Mouse (Mus musculus): ENCODE measurements around the gene Sppl3.

Sppl3 gene

DNA sequence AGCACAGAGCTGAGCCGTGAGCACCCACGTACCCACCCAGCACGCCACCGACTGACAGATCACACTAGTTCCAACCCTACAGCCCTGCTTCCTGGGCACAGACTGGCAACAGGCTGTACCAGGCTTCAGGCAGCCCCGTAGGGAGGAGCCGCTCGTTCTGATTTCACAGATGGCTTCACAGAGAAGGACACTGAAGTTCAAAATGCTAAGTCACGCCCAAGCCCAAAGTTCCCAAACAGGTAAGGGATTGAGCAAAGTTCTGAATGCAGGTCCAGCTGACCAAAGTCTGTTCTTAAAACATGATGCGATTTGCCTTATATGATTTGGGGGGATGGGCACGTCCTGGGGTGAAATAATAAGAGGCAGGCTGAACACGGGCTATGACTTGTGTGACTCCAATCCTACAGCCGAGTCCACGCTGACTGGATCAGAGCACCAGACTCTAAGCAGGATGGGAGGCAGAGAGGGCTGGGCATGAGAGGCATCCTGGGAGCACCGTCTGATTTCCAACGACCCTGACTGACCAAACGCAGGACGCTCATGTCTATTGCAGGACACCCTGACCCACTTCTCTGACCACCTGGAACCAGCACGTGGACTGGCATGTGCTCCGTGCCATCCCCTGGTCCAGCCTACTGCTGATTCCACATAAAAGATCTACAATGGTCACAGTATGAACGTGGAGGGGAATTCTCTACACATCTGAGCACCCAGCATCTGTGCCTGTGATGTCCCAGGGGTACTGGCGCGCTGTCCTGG, 116.7 kb downstream of the Sppl3 start:
- peak in 1 of 2 experiments; percentile 47 for DNase-seq

DNA sequence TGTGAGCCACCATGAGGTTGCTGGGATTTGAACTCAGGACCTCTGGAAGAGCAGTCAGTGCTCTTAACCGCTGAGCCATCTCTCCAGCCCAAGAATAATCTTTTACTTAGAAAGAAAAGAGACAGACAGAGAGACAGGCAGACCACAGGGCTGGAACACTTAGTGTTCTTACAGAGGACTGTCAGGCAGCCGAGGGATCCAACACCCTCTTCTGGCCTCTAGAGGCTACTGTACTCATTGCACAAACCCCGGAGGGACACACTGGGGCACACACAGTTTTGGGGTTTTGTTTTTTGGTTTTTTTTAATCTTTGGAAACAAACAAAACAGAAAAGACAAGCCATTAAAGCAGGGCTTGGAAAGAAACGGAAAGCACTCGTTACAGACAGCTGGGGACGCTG, 118.4 kb downstream of the Sppl3 start:
- DNase-seq, result no peak

DNA sequence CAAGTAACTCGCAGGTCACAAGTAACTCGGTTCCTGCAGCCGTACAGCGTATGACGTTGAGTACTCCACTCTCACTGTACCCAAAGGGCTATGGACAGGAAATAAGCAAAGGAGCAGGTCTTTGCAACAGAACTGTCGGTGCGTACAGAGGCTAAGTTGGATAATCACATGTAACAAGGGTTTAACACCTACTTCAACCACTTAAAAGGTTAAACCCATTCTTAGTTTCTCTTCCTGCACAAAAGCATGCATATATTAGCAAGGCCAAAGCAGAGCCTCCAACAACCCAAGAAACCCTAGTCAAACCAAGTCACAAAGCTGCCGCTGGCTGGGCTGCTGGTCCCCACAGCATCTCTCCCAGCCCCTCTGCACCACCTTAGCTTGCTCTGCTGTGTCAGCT, 121.5 kb downstream of the Sppl3 start:
- no peak for DNase-seq

DNA sequence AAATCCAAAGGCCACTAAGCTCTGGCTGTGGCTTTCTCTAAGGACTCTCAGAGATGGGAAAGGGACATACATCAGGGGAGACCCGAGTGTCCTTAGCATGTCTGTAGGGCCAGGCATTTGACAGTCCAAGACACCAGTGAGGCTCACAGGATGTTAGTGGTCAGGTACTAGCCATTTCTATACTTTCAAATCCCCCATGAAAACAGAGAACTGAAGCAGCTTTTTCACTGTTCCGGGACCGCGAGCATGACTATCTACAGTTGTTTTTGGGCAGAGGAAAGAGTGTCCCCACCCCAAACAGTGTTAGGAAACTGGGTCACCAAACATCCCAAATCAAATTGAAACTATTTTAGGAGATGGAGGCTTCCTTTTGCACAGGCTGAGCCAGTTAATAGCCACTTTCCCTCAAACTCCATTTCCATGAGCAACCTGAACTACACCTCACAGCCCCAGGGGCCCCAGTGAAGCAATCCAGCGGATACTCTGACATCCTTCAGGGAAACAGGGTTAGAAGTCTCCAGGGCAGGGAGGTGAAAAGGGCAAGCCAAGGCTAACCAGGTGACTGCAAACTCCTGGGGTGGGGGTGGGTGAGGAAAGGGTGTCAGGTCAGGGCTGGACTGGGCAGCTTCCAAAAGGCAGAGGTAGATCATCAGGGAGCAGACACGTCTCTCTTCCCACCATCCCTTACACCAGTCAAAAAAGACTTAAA, 122.6 kb downstream of the Sppl3 start:
- no peak for DNase-seq

DNA sequence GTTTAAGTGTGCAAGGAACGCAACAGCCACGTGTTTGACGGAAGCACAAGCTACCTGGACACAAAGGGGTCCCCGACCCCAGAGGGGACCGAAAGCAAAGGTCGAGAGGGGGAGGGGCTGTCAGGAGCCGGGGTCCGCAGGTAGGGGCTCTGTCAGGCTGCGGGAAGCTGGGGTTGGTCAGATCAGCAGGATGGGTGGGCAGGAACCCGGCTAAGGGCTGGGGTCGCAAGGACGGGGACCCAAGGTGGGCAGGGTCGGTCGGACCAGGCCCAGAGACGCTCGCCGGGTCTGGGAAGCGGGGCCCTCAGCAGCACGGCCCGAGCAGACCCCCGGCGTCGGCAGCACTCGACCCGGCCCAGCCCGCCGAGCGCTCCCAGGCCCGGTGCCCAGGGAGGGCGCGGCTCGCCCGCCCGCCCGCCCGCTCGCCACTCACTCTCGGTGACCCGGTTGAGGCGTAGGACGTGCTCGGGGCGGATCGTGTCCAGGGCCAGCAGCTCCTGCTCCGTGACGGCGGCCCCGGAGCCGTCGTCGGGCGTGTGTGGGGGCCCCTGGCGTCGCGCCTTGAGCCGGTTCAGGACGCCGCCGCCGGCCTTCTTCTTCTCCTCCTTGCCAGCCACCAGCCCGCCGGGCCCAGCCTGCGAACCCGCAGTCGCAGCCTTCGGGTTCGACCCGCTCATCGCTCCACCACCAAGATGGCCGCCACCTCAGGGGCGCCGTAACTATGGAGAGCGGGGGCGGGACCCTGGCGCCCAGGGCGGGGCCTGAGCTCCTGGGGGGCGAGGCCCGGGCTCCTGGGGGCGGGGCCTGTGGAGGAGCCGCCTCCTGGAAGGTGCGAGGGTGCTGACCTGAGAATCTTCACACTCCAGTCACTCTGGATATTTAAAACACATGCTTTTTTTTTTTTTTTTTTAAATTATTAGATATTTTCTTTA, 123.6 kb downstream of the Sppl3 start, which contains the start of gene Unc119b:
TSS of gene Unc119b (minus strand) at position 742 of the 932 bp plus-strand sequence.
- DNase-seq, result peak; percentile 91 to 94

DNA sequence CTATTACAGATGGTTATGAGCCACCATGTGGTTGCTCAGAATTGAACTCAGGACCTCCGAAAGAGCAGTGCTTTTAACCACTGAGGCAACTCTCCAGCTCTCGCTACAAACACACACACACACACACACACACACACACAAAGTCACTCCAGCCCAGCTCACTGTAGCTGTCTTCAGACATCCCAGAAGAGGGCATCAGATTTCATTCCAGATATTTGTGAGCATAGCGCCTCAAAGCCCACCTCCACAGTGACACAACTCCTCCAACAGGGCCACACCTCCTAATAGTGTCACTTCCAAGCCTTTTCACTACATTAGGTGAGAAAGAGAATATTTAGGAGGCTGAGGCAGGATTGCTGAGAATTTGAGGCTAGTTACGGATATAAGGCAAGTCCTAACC, 128.2 kb downstream of the Sppl3 start:
- no peak for DNase-seq

DNA sequence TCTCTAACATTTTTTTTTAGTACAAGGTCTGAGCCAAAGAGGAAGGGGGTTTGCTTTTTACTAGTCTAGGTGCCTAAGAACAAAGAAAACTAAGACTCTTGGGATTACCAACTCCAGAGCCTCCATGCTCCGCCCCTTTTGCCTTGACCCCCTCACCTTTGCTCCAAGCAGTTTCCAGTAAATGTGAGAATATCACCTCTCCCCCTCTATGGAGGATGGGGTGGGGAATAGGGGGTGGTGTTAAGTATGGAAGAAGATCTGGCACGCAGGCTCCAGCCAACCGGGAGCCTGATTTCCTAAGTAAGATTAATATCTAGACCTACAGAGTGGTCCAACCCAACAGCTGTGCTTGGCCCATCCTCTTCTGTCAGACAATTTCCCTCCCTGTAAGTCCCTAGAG, 129.8 kb downstream of the Sppl3 start:
- no peak for DNase-seq

DNA sequence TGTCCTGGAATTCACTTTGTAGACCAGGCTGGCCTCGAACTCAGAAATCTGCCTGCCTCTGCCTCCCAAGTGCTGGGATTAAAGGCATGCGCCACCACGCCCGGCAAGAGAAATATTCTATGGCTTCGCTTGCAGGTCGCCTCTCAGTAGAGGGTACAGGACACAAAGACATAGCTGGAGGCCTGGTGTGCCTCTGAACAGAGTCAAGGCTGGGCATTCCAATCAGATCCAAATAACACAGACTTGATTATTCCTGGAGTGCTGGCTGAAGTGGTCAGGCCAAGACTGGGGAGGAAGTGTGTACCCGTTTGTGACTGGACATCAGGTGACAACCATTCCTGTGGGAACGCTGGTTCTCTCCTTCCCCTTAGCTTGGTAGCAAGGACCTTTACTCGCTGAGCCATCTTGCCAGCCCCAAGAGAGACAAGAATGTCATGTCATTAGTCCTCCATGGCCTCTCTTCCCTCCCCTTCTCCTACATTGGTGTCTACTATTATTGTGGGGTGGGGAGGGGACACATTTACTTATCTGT, 131.3 kb downstream of the Sppl3 start:
- no peak for DNase-seq

DNA sequence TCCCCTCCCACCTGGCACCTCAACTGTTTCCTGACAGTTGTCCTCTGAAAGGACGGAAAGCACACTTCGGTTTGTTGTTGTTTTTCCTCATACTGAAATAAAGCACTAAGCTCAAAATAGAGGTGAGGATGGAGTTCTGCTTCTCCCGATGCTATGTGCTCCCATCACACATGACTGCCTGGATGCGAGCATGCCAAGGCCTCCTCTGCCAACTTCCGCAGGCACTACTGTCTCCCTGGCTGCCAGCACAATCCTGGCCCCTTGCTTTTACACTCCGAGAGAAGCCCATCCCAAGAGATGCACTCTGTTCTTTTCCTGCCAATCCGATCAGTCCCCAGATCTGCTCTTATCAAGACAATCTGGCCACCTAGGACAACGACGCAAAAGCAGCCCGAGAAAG, 132.6 kb downstream of the Sppl3 start:
- no peak for DNase-seq

DNA sequence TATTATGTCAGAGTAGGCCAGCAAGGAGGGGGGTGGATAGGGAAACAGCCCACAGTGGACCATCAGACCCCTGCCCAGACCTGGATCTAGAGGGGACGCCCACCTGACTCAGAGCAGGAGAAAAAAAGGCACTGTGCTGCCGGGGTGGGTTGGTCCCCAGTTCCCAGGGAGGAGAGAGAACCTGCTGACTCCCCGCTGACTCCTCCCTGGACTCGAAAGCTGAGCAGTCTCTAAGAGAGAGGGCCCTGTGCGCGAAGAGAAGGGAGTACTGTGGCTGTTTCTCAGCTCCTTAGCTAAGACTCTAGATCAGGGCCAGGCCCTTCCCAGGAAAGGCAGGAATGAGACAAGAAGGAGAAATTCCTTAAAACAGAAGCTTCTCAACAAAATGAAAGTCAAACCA, 133.5 kb downstream of the Sppl3 start:
- DNase-seq, result no peak

DNA sequence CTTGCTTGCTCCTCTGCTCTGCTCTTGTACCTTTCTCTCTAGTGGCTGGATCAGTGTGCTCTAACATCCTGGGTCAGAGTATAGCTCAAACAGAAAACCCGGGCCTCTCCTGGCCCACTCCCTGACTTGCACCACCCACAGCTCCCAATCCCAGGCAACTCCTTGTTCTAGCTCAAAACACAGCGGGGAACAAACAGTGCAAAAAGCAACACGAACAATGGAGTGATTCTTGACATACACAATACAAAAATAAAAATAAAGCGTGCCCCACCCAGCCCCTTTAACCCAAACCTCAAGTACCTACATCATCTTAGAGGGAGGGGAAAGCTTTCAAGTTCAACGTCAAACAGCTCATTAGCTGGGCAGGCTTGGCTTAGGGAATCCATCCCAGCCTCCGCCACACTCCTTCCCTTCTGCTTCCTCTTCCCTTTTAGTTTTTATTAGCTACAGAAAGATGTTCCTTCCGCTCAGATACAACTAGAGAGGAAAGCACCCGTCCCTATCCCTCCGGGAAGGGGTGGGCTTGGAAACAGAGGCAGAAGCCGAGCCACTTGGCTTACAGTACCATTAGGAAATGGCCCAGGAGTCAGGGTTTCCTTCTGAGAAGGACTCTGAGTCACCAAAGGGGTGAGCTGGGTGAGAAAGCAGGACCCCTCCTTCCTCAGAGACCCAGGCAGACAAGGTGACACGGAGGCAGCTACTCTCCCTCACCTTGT, 134.5 kb downstream of the Sppl3 start:
- DNase-seq, result no peak

DNA sequence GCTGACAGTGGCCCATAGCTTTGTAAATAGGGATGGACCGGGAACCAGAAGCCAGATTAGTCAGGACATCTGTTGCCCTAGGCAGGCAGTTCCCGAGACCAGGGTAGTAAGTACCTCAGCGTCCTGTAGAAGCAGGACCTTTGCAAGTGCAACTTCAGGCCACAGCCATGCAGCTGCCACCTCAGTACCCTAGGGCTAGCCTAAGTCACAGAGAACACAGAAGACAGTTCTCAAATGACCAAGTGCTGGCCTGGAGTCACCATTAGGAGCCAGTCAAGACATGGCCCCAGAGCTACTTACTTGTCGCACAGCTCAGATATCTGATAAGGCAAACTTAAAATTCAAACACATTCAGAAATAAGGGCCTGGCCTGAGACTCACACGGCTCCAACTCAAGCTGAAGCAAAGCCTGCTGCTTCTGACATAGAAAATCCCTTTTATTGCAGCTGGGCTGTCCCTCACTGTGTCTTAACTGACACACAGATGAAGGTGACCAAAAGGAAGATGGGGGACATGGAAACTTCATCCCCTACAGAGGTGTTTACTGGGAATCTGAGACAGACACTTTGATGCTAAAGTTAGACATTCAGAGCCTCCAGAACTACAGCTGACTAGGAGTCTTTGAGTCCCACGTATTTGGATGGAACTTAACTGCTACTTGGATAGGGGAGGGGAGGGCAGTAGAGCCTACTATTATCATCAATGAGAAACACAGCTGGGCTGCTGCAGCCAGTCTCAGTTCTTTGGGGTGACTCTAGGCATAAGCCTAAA, 135.2 kb downstream of the Sppl3 start:
- DNase-seq, result no peak

DNA sequence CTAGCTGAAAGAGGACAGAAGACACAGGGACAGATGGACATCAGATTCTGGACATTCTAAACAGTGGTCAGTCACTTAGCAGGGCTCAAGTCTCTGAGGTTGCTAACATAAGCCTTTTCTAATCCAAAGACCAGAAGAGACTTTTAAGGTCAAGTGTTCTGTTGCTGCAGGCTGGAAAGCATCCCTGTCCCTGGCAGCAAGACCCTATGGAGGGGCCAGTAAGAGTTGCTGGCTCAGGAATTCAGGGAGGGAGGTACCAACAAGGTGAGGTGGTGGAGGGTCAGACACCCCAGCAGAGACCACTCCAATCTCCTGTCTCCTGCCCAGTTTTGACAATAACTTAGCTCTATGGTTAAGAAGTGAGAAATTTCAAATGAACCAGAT, 135.8 kb downstream of the Sppl3 start:
- DNase-seq, result no peak

DNA sequence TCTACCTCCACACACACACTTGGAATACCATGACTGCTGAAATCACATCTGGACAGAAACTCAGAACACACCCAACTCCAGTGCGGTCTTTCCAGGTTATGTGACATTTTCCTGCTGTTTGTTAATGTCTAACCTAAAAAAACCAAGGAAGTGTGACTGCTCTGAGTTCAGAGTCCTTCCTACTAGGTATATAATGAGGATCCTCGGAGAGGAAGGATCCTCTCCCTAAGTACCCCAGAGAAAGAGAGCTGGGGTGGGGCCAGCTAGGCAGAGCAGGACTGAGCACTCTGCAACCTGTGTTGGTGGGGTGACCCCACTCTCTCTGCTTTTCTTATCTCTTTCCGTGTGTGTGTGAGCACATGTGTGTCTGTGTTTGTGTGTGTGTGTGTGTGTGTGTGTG, 136.5 kb downstream of the Sppl3 start:
- DNase-seq, result peak in 1 of 2 experiments; percentile 47

DNA sequence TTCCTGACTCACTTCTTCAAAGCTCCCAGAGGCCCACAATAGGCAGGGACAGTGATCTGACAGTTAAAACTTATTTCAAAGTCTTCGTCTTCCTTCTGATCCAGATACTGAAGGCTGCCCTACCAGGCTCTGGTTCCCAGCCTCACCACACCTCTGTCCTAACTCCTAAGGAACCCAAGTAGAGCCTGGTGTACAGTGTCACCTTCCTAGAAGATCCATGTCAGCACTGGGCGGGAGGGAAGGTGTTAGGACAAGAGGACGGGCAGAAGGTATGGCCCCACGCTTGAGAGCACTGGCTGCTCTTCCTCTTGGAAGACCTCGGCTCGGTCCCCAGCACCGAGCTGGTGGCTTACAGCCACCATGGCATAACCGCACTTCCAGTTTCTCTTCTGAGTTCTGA, 137.4 kb downstream of the Sppl3 start:
- no peak for DNase-seq
